Mouse (Mus musculus) hindbrain, embryonic 11.5 days (tissue): ENCODE results near the gene Ric8b. TPM values are rescaled to one million over a fixed set of nuclear protein-coding genes. Genes with fewer than 3 reads are reported as not detected.

Experiments used
- ATAC-seq: fragments of 200-750 bp; cut with Nextera tagmentation; 2 replicates; pipeline ENCODE4 v1.8.0; 2017; ENCODE audit warnings: mild to moderate bottlenecking, moderate TSS enrichment, moderate library complexity; ENCODE audit not compliant: low FRiP score
- DNase-seq: peaks from one replicate; pipeline ENCODE4 v3.0.0-alpha.2; 2015; ENCODE audit warnings: low spot score
- H3K27ac ChIP-seq: fragments of 300-500 bp; sonication (generic); 2 replicates; pipeline ENCODE4 v1.5.1; 2014; ENCODE audit warnings: mild to moderate bottlenecking, low read depth, low read length
- H3K27me3 ChIP-seq: fragments of 300-500 bp; sonication (generic); 2 replicates; pipeline ENCODE4 v1.6.1; 2014; ENCODE audit warnings: mild to moderate bottlenecking, low read length, moderate library complexity, mixed read lengths; ENCODE audit not compliant: control insufficient read depth, insufficient read depth
- H3K36me3 ChIP-seq: fragments of 300-500 bp; sonication (generic); 2 replicates; pipeline ENCODE4 v1.6.1; 2014; ENCODE audit warnings: mild to moderate bottlenecking, low read length, moderate library complexity, mixed read lengths; ENCODE audit not compliant: control insufficient read depth, insufficient read depth
- H3K4me1 ChIP-seq: fragments of 300-500 bp; sonication (generic); replicated peaks from 2 replicates; pipeline ENCODE4 v1.6.1; 2014; ENCODE audit warnings: low read length, mixed read lengths; ENCODE audit not compliant: control insufficient read depth, insufficient read depth
- H3K4me2 ChIP-seq: fragments of 300-500 bp; sonication (generic); replicated peaks from 2 replicates; pipeline ENCODE4 v1.6.1; 2014; ENCODE audit warnings: mild to moderate bottlenecking, low read depth, low read length
- H3K4me3 ChIP-seq: fragments of 300-500 bp; sonication (generic); 2 replicates; pipeline ENCODE4 v1.5.1; 2014; ENCODE audit warnings: low read depth, low read length
- H3K9ac ChIP-seq: fragments of 300-500 bp; sonication (generic); 2 replicates; pipeline ENCODE4 v1.6.1; 2014; ENCODE audit warnings: low read depth, low read length
- H3K9me3 ChIP-seq: fragments of 300-500 bp; sonication (generic); 2 replicates; pipeline ENCODE4 v1.6.1; 2016; ENCODE audit warnings: low read length; ENCODE audit not compliant: control insufficient read depth
- WGBS: fragments of 180-500 bp; shearing (Covaris S2); extraction: QIAGEN DNeasy Blood & Tissue Kit; methylation state at CpG from one replicate; pipeline ENCODE4 v1.1.7; 2014; 5-methylcytosine and 5-hydroxymethylcytosine counted together
- polyA plus RNA-seq: library from polyadenylated mRNA; unstranded; fragments of >200 nt; fragmentation: Nextera tagmentation; extraction: Ambion mirVana; gene quantifications from 2 replicates; pipeline ENCODE4 v1.2.1, GENCODE M21; 2014

The Ric8b gene
- polyA plus RNA-seq, 1 experiment from 2014 or later, result 33.7 TPM

GRCm38 (mm10) chr10:85014456-85014976, 97.1 kb downstream of the Ric8b start:
- no peak overlapping the region for H3K4me2 ChIP-seq
- H3K9ac ChIP-seq, result no peak overlapping the region
- DNase-seq (no peak), ATAC-seq (no peak)
- no peak overlapping the region for H3K4me3 ChIP-seq
- H3K27me3 ChIP-seq, result no peaks in the 10 kb centered on the region
- H3K9me3 ChIP-seq, result no peaks in the 10 kb centered on the region
- H3K27ac ChIP-seq, result no peak overlapping the region
- no peaks in the 10 kb centered on the region for H3K36me3 ChIP-seq
- 53% methylated on average over 9 of the region's 9 CpGs for WGBS
- no peaks in the 10 kb centered on the region for H3K4me1 ChIP-seq

GRCm38 (mm10) chr10:85022647-85023312, 105.4 kb downstream of the Ric8b start:
- DNase-seq, result peak; percentile 38
- Histone ChIP-seq H3K27me3 (no peaks in the 10 kb centered on the region), H3K36me3 (no peaks in the 10 kb centered on the region), H3K4me2 (no peak overlapping the region), H3K4me1 (0 out of 2 replicates have a peak, but pooled peaks cover 2% of the 10 kb centered on the region), H3K9ac (no peak overlapping the region), H3K27ac (0 out of 2 replicates have a peak overlapping the region, but pooled peaks have one; percentile 4), H3K4me3 (no peak overlapping the region), H3K9me3 (no peaks in the 10 kb centered on the region)
- WGBS, result 46% methylated on average over 11 of the region's 11 CpGs
- peak; percentile 78 for ATAC-seq

GRCm38 (mm10) chr10:85023313-85023666, 105.9 kb downstream of the Ric8b start:
- no peak overlapping the region for H3K4me2 ChIP-seq
- DNase-seq, result peak; percentile 33

GRCm38 (mm10) chr10:85025799-85026424, 108.5 kb downstream of the Ric8b start:
- 93% methylated on average over 11 of the region's 11 CpGs for WGBS
- no peak for DNase-seq
- peak; percentile 77; the same call in 1 of the 2 replicates for ATAC-seq
- H3K27ac ChIP-seq, result no peak overlapping the region
- no peak overlapping the region for H3K9ac ChIP-seq
- H3K4me2 ChIP-seq, result no peak overlapping the region
- H3K27me3 ChIP-seq, result no peaks in the 10 kb centered on the region
- no peak overlapping the region for H3K4me3 ChIP-seq
- no peaks in the 10 kb centered on the region for H3K36me3 ChIP-seq
- H3K4me1 ChIP-seq, result 0 out of 2 replicates have a peak, but pooled peaks cover 2% of the 10 kb centered on the region
- H3K9me3 ChIP-seq, result no peaks in the 10 kb centered on the region

More at GRCm38 (mm10) chr10:85023313-85023666, 105.9 kb downstream of the Ric8b start:
- no peaks in the 10 kb centered on the region for H3K36me3 ChIP-seq
- H3K27me3 ChIP-seq, result no peaks in the 10 kb centered on the region
- 42% methylated on average over 6 of the region's 6 CpGs for WGBS
- H3K4me1 ChIP-seq, result 0 out of 2 replicates have a peak, but pooled peaks cover 2% of the 10 kb centered on the region
- H3K4me3 ChIP-seq, result no peak overlapping the region
- H3K27ac ChIP-seq, result 0 out of 2 replicates have a peak overlapping the region, but pooled peaks have one; percentile 4
- peak; percentile 73; the same call in 1 of the 2 replicates for ATAC-seq
- H3K9ac ChIP-seq, result no peak overlapping the region
- H3K9me3 ChIP-seq, result no peaks in the 10 kb centered on the region

- no peaks in the 10 kb centered on the region for H3K9me3 ChIP-seq
- no peaks in the 10 kb centered on the region for H3K27me3 ChIP-seq
- no peak overlapping the region for H3K4me2 ChIP-seq
- 83% methylated on average over 10 of the region's 10 CpGs for WGBS
- DNase-seq (no peak), ATAC-seq (no peak)
- H3K4me1 ChIP-seq, result 0 out of 2 replicates have a peak, but pooled peaks cover 2% of the 10 kb centered on the region
- H3K27ac ChIP-seq, result no peak overlapping the region
- H3K36me3 ChIP-seq, result no peaks in the 10 kb centered on the region
- no peak overlapping the region for H3K9ac ChIP-seq
- H3K4me3 ChIP-seq, result no peak overlapping the region
Observed at GRCm38 (mm10) chr10:85027619-85028175, 110.3 kb downstream of the Ric8b start.

- Histone ChIP-seq H3K4me1 (no peaks in the 10 kb centered on the region), H3K36me3 (no peaks in the 10 kb centered on the region), H3K4me2 (no peak overlapping the region), H3K9ac (no peak overlapping the region), H3K27me3 (no peaks in the 10 kb centered on the region), H3K9me3 (no peaks in the 10 kb centered on the region), H3K27ac (no peak overlapping the region), H3K4me3 (no peak overlapping the region)
- ATAC-seq (no peak), DNase-seq (no peak)
- WGBS, result 25% methylated on average over 8 of the region's 8 CpGs
Observed at GRCm38 (mm10) chr10:85035131-85035725, 117.8 kb downstream of the Ric8b start.

- WGBS, result 64% methylated on average over 10 of the region's 10 CpGs
- DNase-seq, result no peak
- Histone ChIP-seq H3K36me3 (no peaks in the 10 kb centered on the region), H3K9me3 (no peaks in the 10 kb centered on the region), H3K9ac (no peak overlapping the region), H3K4me3 (no peak overlapping the region), H3K27me3 (peaks cover 12% of the 10 kb centered on the region), H3K27ac (no peak overlapping the region), H3K4me2 (no peak overlapping the region), H3K4me1 (no peaks in the 10 kb centered on the region)
- ATAC-seq, result no peak
Observed at GRCm38 (mm10) chr10:85038147-85038546, 120.7 kb downstream of the Ric8b start.

GRCm38 (mm10) chr10:85038852-85039251, 121.4 kb downstream of the Ric8b start:
- DNase-seq (no peak), ATAC-seq (no peak)
- no peaks in the 10 kb centered on the region for H3K9me3 ChIP-seq
- H3K9ac ChIP-seq, result no peak overlapping the region
- no peaks in the 10 kb centered on the region for H3K36me3 ChIP-seq
- 93% methylated on average over 5 of the region's 5 CpGs for WGBS
- peaks cover 12% of the 10 kb centered on the region for H3K27me3 ChIP-seq
- H3K4me1 ChIP-seq, result no peaks in the 10 kb centered on the region
- no peak overlapping the region for H3K4me2 ChIP-seq
- H3K4me3 ChIP-seq, result no peak overlapping the region
- H3K27ac ChIP-seq, result no peak overlapping the region
